Mouse (Mus musculus) C2C12 (cell line): ENCODE results near the gene Rnf166. TPM values are rescaled to one million over a fixed set of nuclear protein-coding genes. Genes with fewer than 3 reads are reported as not detected.

Experiments
- H3K27me3 ChIP-seq: one replicate; pipeline ENCODE4 v1.6.1; 2011; ENCODE audit not compliant: control insufficient read depth, insufficient read depth, insufficient read length
- H3K36me3 ChIP-seq: one replicate; pipeline ENCODE4 v1.6.1; 2011; ENCODE audit not compliant: control insufficient read depth, insufficient read depth
- H3K4me3 ChIP-seq: one replicate; pipeline ENCODE4 v1.5.1; 2011; ENCODE audit warnings: mild to moderate bottlenecking, control low read depth; ENCODE audit not compliant: poor library complexity, insufficient read depth, severe bottlenecking
- H3K79me2 ChIP-seq: one replicate; pipeline ENCODE4 v1.6.1; 2011; ENCODE audit not compliant: control insufficient read depth, insufficient read depth
- H3K79me3 ChIP-seq: one replicate; pipeline ENCODE4 v1.6.1; 2011; ENCODE audit warnings: low read depth, control low read depth
- H3ac ChIP-seq: one replicate; pipeline ENCODE3; 2011; ENCODE audit warnings: low read depth; ENCODE audit not compliant: control insufficient read depth, insufficient read length
- CEBPB ChIP-seq: IDR thresholded peaks from one replicate; pipeline ENCODE4 v1.6.1; 2011; ENCODE audit warnings: low read depth, mild to moderate bottlenecking, control low read depth, moderate library complexity
- CTCF ChIP-seq: IDR thresholded peaks from one replicate; pipeline ENCODE4 v1.5.1; 2011; ENCODE audit not compliant: control insufficient read depth, insufficient read depth, insufficient read length
- FOSL1 ChIP-seq: IDR thresholded peaks from one replicate; pipeline ENCODE4 v1.8.0; 2011; ENCODE audit warnings: mild to moderate bottlenecking, low read length; ENCODE audit not compliant: poor library complexity, insufficient read depth, severe bottlenecking
- MAX ChIP-seq: IDR thresholded peaks from one replicate; pipeline ENCODE4 v1.6.1; 2011; ENCODE audit warnings: mild to moderate bottlenecking, control low read depth
- MYOD1 ChIP-seq: IDR thresholded peaks from one replicate; pipeline ENCODE4 v1.6.1; 2011; ENCODE audit warnings: low read depth; ENCODE audit not compliant: control insufficient read depth, insufficient read length
- MYOG ChIP-seq: IDR thresholded peaks from one replicate; pipeline ENCODE4 v1.6.1; 2011; ENCODE audit not compliant: control insufficient read depth, insufficient read length; ENCODE audit errors: extremely low read depth
- USF1 ChIP-seq: IDR thresholded peaks from one replicate; pipeline ENCODE4 v1.6.1; 2011; ENCODE audit warnings: low read depth, mild to moderate bottlenecking, control low read depth, moderate library complexity
- polyA plus RNA-seq: library from polyadenylated mRNA; unstranded; fragments of >200 nt; fragmentation: generic; extraction: Trizol; gene quantifications from one replicate; pipeline ENCODE4 v1.2.1, GENCODE M21; 2012; ENCODE audit warnings: missing spikeins

Gene Rnf166
- polyA plus RNA-seq, 1 experiment = 22.7 TPM

GRCm38 (mm10) chr8:122432443-122433268 is 43.2 kb downstream of the Rnf166 start, which contains the start of gene Cyba:
Gene Cyba, minus strand, starts transcription at chr8:122432930.
- Histone ChIP-seq H3K27me3 (peaks cover 3% of the 10 kb centered on the region), H3K36me3 (no peaks in the 10 kb centered on the region), H3K79me2 (no peaks in the 10 kb centered on the region), H3K79me3 (no peaks in the 10 kb centered on the region), H3K4me3 (no peak within 1 kb of the TSS), H3ac (no peak within 1 kb of the TSS)
- TF ChIP-seq USF1 (no peak), MAX (no peak), MYOG (no peak), CTCF (no peak), CEBPB (no peak), FOSL1 (no peak), MYOD1 (no peak)

GRCm38 (mm10) chr8:122431694-122432442 is 44.0 kb downstream of the Rnf166 start:
- no peaks in the 10 kb centered on the region for H3K79me3 ChIP-seq
- no peak overlapping the region for H3ac ChIP-seq
- H3K4me3 ChIP-seq = no peak overlapping the region
- no peaks in the 10 kb centered on the region for H3K79me2 ChIP-seq
- no peak for TF ChIP-seq FOSL1
- TF ChIP-seq USF1 = no peak
- TF ChIP-seq MYOD1 = no peak
- TF ChIP-seq CEBPB = no peak
- no peak for TF ChIP-seq MYOG
- TF ChIP-seq MAX = no peak
- TF ChIP-seq CTCF = no peak
- peaks cover 3% of the 10 kb centered on the region for H3K27me3 ChIP-seq
- no peaks in the 10 kb centered on the region for H3K36me3 ChIP-seq

GRCm38 (mm10) chr8:122430646-122431045 is 45.2 kb downstream of the Rnf166 start:
- H3ac ChIP-seq = no peak overlapping the region
- peaks cover 3% of the 10 kb centered on the region for H3K27me3 ChIP-seq
- H3K36me3 ChIP-seq = no peaks in the 10 kb centered on the region
- no peaks in the 10 kb centered on the region for H3K79me3 ChIP-seq
- TF ChIP-seq MYOG = no peak
- TF ChIP-seq CEBPB = no peak
- TF ChIP-seq USF1 = no peak
- TF ChIP-seq MAX = no peak
- TF ChIP-seq FOSL1 = no peak
- no peak for TF ChIP-seq MYOD1
- TF ChIP-seq CTCF = no peak
- H3K4me3 ChIP-seq = no peak overlapping the region
- no peaks in the 10 kb centered on the region for H3K79me2 ChIP-seq

GRCm38 (mm10) chr8:122430058-122430636 is 45.7 kb downstream of the Rnf166 start:
- Histone ChIP-seq H3K4me3 (no peak overlapping the region), H3K27me3 (peaks cover 3% of the 10 kb centered on the region), H3K79me3 (no peaks in the 10 kb centered on the region), H3ac (no peak overlapping the region), H3K79me2 (no peaks in the 10 kb centered on the region), H3K36me3 (no peaks in the 10 kb centered on the region)
- TF ChIP-seq CTCF (no peak), MAX (no peak), MYOG (no peak), FOSL1 (no peak), CEBPB (no peak), MYOD1 (no peak), USF1 (no peak)

- H3K36me3 ChIP-seq = no peaks in the 10 kb centered on the region
- no peaks in the 10 kb centered on the region for H3K79me3 ChIP-seq
- H3K4me3 ChIP-seq = no peak overlapping the region
- no peak overlapping the region for H3ac ChIP-seq
- TF ChIP-seq CTCF = no peak
- no peak for TF ChIP-seq MYOG
- no peak for TF ChIP-seq CEBPB
- no peak for TF ChIP-seq MAX
- no peak for TF ChIP-seq USF1
- TF ChIP-seq FOSL1 = no peak
- peaks cover 3% of the 10 kb centered on the region for H3K27me3 ChIP-seq
- H3K79me2 ChIP-seq = no peaks in the 10 kb centered on the region
Measured at GRCm38 (mm10) chr8:122428163-122428562, 47.7 kb downstream of the Rnf166 start.
